9 mouse cellular contexts compared by ENCODE assay signal in the genomic region with DNA sequence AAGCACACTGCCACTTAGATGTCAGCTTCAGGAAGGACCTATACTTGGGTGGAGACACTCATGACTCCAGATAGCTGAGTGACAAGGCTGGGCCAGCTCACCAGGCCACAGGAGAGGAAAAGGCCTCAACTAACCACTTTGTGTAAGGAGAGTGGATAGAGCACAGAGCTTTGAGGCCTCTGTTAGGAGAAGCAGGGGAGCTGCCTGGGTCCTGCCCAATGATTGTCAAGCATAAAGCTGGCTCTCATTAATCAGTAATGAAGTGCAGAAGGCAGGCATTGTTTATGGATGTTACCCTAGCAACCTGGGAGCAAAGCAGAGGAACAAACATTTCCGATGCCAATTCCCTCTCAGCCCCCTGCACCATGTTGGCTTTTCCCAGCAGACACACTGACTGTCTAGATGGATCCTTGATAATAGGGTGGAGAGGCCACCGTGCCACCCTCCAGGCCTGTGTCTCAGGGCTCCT. TPM values are rescaled to one million over a fixed set of nuclear protein-coding genes. Genes with fewer than 3 reads are reported as not detected.
A peak's percentile ranks its signal among the peaks of the same experiment; 100 is the strongest.
DNase-seq lines count a peak whose midpoint lies in the region; ATAC-seq and TF ChIP-seq lines count a peak whose summit lies in the region.
"Had no signal": no experiment of that assay in that cellular context is flagged by ENCODE, and none has a peak within 500 bp of the region (broad histone marks: within the 10 kb centered on the region; RNA-seq: fewer than 3 reads in every experiment).

No protein-coding gene starts in this region.

- no peak overlapping the region for H3K9ac ChIP-seq in hindbrain, embryonic 13.5 days
- H3K9ac ChIP-seq in limb, embryonic 14.5 days (ENCODE audit: low read depth, low read length, severe bottlenecking) = no peak overlapping the region

- H3K4me1 ChIP-seq in hindbrain, embryonic 13.5 days (replicated peaks) = peaks cover 20% of the 10 kb centered on the region
- H3K4me1 ChIP-seq in limb, embryonic 14.5 days (ENCODE audit: control insufficient read depth, insufficient read depth, low read length) = peaks cover 4% of the 10 kb centered on the region

- intact Hi-C loops in gastrocnemius, adult 2 months (cut with DNase I) = no loop called here

- TF ChIP-seq POLR2A in limb, embryonic 14.5 days (IDR thresholded peaks at IDR 0.05; ENCODE audit: borderline replicate concordance, extremely low read depth, insufficient read depth, insufficient read length) = no peak

- no peak for TF ChIP-seq CTCF in gastrocnemius, adult 2 months (IDR thresholded peaks at IDR 0.05)

- no peaks in the 10 kb centered on the region for H3K9me3 ChIP-seq in hindbrain, embryonic 13.5 days
- no peaks in the 10 kb centered on the region for H3K9me3 ChIP-seq in limb, embryonic 14.5 days (ENCODE audit: control insufficient read depth, low read length)

- no peak overlapping the region for H3K4me3 ChIP-seq in hindbrain, embryonic 13.5 days
- no peak overlapping the region for H3K4me3 ChIP-seq in limb, embryonic 14.5 days (replicated peaks; ENCODE audit: low read length)
- H3K4me3 ChIP-seq in gastrocnemius, adult 2 months = no peak overlapping the region

- DNase-seq in layer of hippocampus, postnatal 10 days (ENCODE audit: low spot score in 2 of 2) = peak; percentile 17 to 30
- DNase-seq in layer of hippocampus, adult 11-12 months (ENCODE audit: low spot score) = no peak
- DNase-seq in limb, embryonic 14.5 days (ENCODE audit: low spot score) = no peak
- DNase-seq in retina, embryonic 14.5 days (ENCODE audit: low spot score) = peak; percentile 25
- DNase-seq in cerebellum, adult 11-12 months = no peak
- no peak for DNase-seq in gastrocnemius, adult 2 months
- no peak for DNase-seq in thymus, postnatal 4 days
- DNase-seq: cerebellum, postnatal 36 days had no signal

- H3K4me2 ChIP-seq in hindbrain, embryonic 13.5 days = no peak overlapping the region
- H3K4me2 ChIP-seq in limb, embryonic 14.5 days (replicated peaks; ENCODE audit: low read depth, low read length, severe bottlenecking) = no peak overlapping the region

- peaks cover 54% of the 10 kb centered on the region for H3K27me3 ChIP-seq in hindbrain, embryonic 13.5 days
- no peaks in the 10 kb centered on the region for H3K27me3 ChIP-seq in limb, embryonic 14.5 days (ENCODE audit: control insufficient read depth, insufficient read depth, low read length)

- peak; percentile 60 for ATAC-seq in hindbrain, embryonic 13.5 days (ENCODE audit: low FRiP score)
- ATAC-seq in limb, embryonic 14.5 days (ENCODE audit: low FRiP score, low read depth) = peak; percentile 47; the same call in 1 of the 2 replicates

- 11% methylated on average over 2 of the region's 2 CpGs for WGBS in hindbrain, embryonic 13.5 days
- 24% methylated on average over 2 of the region's 2 CpGs for WGBS in limb, embryonic 14.5 days

- no peaks in the 10 kb centered on the region for H3K36me3 ChIP-seq in hindbrain, embryonic 13.5 days
- no peaks in the 10 kb centered on the region for H3K36me3 ChIP-seq in limb, embryonic 14.5 days (ENCODE audit: control insufficient read depth, insufficient read depth, low read length)

- peak overlapping the region; percentile 70 for H3K27ac ChIP-seq in hindbrain, embryonic 13.5 days
- H3K27ac ChIP-seq in limb, embryonic 14.5 days (replicated peaks; ENCODE audit: low read depth, low read length) = no peak overlapping the region
- H3K27ac ChIP-seq in gastrocnemius, adult 2 months = no peak overlapping the region

RNA-seq across cellular contexts. Expression of gene Ddx3x, which starts 44.6 kb away (rescaled TPM):
- total RNA-seq in layer of hippocampus, postnatal 10 days (2021) = 100 to 1,000 TPM; 181 to 211 TPM
- polyA plus RNA-seq in hindbrain, embryonic 13.5 days (2015; fragmentation: Nextera tagmentation; extraction: Ambion mirVana) = 120 and 125 TPM in 2 replicates
- polyA plus RNA-seq in limb, embryonic 14.5 days (2012; rRNA removed) = 91.4 and 100 TPM in 2 replicates
- polyA plus RNA-seq in limb, embryonic 14.5 days (2014; fragmentation: Nextera tagmentation; extraction: Ambion mirVana) = 126 and 159 TPM in 2 replicates
- total RNA-seq in gastrocnemius, adult 2 months (2021) = 100 to 1,000 TPM; 138 to 199 TPM

Comparison
In these comparisons a context has a peak if more than half of its experiments do, and no peak if none do; other contexts are left out.
1. DNase-seq: peak in layer of hippocampus, postnatal 10 days (2 of 2) and retina, embryonic 14.5 days (single experiment); none in layer of hippocampus, adult 11-12 months (single experiment), limb, embryonic 14.5 days (single experiment), cerebellum, adult 11-12 months (single experiment), gastrocnemius, adult 2 months (single experiment) and thymus, postnatal 4 days (single experiment).